Mouse (Mus musculus) thymus, postnatal 36 days (tissue): Measurements from ENCODE around the gene Fgfrl1.
"Not testable (repeated sequence)": the region's sequence is repeated elsewhere in the genome, so short reads cannot be mapped to it uniquely, and the experiment has no call there.

Experiments used
- DNase-seq, 2 experiments: peaks; one replicate each; pipeline ENCODE4 v3.0.0; 2022; ENCODE audit warnings: mixed read lengths in 2 of 2

Fgfrl1 gene

DNA sequence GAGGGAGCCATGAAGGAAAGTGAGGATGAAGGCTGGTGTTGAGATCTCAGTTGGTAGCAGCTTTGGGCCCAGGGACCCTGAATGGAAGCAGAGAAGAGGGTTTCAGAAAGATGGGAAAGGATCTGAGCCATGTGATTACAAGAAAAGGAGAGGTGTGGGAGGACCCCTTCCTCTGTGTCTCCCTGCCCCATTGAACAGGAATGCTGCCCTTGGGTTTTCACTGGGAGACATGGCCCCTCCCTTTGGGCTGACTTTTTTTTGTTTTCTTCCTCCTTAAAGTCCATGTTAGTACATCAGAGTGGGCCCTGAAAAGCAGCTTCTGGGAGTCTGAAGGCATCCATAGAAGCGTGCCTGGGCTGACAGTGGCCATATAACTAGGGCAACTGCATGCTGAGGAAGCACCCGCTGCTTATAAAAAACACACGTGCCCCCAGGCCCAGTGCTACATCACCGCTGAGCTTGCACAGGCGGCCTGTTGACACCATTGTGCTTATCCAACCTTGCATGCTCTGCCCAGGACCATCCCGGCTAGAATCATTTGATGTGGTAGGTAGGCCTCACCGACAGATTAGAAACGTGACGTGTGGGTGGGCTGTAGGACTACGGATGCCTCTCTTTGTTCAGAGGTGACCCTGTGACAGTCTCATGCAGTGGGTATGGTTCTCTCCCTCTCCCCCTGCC lies 9.3 kb downstream of the Fgfrl1 start:
- no peak for DNase-seq

DNA sequence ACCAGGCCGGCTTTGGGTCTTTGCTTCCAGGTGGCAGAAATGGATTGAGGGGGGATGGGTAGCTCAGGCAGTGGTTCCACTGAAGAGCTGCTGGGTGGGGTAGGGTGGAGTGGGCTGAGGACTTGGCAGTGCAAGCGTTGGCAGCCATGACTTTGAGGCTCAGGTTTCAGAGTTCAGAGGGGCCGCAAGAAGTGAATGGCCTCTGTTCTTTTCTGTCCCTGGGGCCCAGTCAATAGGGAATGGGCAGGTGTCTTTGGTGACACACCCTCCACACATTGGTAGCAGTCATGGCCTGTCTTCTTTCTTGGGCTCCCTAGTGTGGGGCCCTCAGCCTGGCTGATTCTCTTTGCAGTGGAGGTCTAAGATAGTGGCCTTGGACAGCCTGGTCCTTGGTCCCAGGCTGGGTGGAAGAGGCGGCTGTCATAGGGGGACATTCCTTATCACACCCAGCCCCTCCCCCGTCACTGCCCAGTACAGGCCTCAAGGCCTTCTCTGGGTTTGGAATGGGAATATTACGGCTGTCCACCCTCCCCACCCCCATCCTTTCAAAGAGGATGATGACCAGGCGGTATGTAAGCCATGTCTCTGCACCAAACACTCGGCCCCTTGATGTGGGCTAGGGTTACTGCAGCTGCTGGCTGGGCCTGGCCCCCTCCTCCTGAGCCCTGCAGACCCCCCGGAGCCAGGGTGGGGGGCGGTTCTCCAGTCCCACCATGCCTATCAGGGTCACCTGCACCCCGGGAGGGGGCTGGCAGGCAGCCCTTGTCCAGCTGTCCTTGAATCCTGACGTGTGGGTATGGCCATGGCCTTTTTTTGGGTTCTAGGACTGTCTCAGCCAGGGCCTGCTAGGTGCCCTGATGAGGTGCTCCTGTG lies 11.8 kb downstream of the Fgfrl1 start:
- DNase-seq, result peak in 1 of 2 experiments; percentile 6

DNA sequence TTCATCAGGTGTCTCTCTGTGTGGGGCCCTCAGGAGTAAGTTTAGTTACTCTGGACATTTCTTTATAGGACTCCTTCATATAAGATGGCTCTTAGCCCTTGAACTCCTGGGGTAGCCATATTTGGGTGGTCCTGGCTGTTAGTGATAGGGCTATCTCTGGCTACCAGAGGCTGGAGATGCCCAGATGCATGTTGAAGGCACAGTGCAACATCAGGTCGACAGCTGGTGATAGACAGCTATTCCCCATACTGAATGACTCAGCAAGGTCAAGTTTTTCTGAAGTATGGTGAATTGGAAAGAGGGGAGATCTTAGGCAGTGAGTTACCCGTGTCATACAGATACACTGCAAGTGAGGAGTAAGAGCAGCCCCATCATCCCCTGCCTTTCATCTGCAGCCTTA lies 15.6 kb downstream of the Fgfrl1 start:
- no peak for DNase-seq

DNA sequence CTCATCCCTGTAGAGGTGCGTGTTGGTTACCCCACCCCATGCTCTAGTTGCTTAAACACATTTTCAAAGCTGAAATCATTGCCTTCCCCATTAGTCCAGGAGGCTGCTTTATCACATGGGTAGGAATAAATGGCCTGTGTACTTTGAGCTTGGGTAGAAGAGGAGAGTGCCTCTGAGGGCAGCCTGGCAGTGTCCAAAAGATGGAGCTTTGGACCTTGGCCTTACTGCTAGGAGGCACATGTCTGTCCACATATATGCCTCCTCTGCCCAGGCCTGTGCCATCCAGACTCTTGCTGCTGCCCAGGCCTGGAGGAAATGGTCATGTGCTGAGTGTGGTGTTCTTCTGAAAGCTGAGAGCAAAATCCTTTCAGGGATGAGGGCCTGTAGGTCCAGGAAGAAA lies 16.2 kb downstream of the Fgfrl1 start:
- DNase-seq, result no peak

DNA sequence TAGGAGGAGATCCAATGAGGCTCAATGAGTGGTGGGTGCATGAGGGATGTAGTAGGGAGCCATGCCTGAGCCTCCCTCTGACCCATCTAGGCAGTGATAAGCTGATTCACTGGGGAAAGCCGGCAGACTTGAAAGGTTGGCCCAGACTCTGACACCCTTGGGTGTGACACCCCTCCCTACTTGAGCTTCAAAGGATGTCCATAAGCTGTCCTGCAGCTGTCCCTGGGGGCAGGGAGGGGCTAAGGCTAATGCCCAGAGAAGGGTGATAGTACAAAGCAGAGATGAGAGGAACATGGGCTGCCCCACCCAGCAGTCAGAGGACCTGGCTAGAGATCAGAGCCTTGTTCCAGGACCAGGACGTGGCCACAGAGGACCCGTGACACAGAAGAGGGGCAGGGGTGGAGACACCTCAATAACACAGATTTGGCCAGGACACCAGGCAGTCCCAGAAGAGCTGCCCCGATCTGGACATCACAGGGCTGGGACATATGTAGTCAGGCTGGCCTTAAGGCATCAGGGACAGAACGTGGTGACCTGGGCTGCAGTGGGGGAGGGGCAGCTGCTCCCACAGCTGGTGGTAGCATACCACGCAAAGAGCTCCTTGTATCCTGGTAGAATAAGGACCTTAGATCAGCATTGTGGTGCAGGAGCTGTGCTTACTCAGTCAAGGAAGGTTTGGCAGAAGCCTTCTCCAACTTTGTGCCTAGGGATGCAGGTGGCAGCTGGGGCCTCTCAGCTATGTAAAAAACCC lies 17.0 kb downstream of the Fgfrl1 start:
- DNase-seq, result no peak

GRCm38 (mm10) chr5:108711968-108712367 lies 19.8 kb downstream of the Fgfrl1 start:
- DNase-seq, result no peak

DNA sequence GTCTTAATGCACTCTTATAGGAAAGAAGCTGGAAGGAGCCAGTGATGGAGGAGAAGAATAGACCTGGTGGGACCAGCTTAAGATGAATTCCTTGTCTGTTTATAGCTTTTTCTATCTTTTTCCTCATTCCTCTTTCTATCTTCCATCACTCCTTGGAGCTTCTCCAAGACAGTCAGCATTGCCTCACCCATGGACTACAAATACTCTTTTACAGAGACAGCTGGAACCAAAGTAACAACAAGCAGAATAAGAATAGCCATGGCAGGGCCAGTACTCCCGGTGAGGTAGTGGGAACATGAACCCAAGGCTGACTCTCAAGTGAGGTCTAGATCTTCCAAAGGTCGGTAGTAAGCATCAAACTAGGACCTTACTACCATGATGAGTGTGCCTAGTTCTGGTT lies 20.9 kb downstream of the Fgfrl1 start:
- no peak for DNase-seq

DNA sequence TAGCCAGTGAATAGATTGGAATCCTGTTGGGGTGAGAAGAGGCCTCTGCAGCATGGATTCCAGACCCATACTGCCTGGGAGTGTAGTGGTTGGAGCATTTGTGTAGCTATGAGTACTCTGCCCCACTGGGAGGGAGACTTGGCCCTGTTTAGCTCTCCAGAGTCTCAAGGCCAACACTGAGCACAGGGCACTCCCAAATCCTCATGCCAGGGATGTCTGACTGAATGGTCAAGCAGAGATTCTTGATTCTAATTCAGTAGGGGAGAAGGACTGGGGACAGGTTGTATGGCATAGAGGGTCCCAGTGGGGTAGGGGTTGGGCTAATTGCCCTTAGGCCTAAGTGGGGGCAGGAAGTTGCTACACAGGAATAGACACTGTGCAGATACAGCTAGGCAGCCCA lies 21.5 kb downstream of the Fgfrl1 start:
- DNase-seq, result no peak

DNA sequence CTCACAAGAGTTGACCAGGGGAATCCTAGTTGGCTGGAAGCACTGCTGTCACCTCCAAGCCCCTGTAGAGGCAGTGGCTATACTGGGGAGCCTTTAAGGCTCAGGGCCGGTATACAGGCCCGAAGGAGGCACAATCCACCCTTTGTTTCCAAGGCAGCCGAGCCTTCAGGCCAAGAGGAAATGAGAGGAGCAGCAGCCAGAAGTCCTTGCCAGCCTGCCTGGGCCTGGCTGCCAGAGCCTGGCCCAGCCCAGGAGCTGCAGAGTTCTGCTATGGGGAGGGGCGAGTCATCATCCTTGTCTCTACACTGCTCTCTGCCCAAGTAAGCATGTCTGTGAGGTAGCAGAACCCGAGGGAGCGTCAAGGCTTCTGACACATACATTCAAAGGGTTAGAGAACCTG lies 22.0 kb downstream of the Fgfrl1 start:
- DNase-seq, result no peak

DNA sequence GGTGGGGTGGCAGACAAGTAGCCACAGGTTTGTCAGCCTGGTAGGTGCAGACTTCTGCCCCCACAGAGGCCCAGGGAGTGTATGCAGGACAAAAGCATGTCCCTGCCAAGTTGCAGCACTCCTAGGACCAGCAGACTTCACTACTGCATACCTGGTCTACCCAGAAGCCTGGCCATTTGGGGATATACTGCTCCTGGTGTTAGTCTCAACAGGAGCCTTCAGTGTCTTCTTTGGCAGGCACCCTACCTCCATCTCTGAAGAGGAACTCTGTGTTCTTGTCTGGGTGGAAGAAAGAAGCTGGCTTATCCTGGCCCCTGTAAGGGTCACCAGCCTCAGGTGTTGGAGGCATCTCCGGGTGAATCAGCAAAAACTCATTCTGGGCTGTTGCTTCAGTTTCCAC lies 23.8 kb downstream of the Fgfrl1 start:
- DNase-seq, result no peak

DNA sequence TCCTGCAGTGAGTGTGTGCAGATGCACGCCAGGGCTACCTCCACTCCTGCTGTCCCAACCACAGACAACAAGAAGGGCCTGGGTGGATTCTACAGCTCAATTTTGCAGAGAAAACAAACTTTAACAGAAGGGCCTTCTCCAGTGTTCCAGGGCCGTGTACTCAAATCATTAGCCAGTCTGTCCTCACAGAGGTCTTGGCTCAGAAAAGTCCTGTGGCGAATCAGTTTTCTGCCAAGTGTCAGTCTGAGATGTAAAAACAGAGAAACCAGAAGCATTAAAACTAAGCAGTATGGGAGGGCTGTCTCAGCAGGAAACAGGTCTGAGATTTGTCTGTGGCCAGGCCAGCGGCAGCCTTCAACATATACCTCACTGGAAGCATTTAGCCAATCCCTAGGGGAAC lies 25.9 kb downstream of the Fgfrl1 start:
- DNase-seq, result no peak

DNA sequence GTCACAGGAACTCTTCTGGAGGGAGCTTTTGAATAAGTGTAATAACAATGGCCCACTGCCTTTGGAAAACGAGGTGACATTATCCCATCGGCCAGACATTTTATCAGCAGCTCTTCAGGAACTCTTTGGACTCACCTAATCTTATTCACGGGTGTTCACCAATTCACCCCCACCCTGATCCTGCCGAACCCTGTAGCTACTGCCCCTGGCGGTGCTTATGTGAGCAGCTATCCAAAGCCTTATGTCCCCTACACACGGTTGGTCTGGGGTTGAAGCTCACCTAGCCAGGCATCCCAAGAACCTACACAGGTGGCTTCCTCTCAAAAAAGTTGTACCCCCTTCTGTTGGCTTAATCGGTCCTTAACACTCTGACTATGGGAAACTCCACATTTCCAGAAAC lies 27.6 kb downstream of the Fgfrl1 start:
- DNase-seq, result no peak

DNA sequence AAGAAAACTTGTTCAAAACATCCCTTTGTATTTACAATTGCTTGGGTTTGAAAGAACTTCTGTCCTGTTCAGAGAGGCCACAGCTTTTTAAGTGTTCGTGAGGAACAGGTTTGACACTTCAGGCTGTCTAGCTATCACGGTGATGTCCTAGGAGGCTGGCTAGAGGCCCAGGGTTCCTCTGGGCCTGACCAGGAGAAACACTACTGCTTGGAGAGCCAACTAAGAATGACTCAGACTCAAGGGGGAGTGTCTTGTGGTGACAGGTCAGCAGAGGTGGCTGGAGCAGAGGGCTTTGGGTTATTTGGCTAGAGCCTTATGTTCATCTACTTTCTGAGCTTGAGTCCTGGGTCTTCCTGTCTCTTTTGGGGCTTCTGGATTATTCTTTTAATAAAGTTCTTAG lies 31.8 kb downstream of the Fgfrl1 start:
- no peak for DNase-seq

- DNase-seq, result peak; percentile 40 to 53
These were observed 34.5 kb downstream of the Fgfrl1 start for GRCm38 (mm10) chr5:108726557-108727248.

DNA sequence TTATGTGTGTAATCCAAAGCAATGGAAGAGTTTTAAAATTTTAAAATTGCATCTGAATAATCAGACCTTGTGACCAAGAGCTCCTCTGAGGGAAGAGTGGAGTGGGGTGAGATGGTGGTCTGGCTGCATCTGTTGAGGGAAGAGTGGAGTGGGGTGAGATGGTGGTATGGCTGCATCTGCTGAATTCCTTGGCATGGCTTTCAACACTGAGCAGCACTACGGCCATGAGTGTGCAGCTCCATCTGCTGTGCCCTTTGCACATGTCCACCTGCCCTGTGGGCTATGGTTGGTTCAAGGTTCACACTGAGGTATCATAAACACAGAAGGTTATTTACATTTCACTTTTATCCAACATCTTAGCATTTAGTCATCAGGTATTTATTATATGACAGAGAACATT lies 35.2 kb downstream of the Fgfrl1 start:
- no peak for DNase-seq

- DNase-seq, result no peak
These were observed 49.7 kb downstream of the Fgfrl1 start for GRCm38 (mm10) chr5:108741844-108742243.

DNA sequence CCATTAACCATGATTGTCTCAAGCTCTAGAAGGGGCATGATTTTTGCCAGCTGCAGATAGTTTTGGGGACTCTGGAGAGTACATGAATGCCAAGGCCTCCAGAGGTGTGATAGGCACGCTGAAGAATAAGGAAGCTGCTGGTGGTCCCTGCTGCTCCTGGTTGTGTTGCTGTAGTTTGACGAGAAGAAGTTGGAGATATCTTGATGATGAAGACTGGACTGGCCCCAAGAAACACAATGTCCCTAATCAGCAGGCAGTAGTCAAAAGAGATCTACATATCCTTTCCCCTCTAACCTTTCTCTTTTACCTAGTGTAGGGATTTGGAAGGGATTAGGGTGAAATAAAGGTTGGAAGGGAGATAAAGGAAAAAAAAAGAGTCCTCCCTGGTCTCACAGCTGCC lies 50.4 kb downstream of the Fgfrl1 start:
- DNase-seq, result no peak

DNA sequence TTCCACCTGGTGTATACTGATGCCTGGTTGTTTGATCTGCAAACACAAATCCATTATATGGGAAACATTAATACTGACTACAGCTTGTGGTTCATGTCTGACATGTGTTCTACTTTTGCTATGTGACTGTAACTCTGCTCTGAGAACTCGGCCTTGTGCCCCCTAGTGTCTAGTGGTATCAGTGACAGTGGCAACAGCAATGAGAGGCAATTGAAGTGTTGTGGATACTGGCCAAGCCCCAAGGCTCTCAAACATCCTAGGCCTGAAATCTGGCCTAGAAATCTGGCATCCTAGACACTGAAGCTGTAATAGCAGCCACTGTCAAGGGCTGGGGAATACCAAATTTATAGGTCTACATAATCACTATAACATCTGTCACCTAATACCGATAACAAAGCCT lies 51.7 kb downstream of the Fgfrl1 start:
- no peak for DNase-seq

GRCm38 (mm10) chr5:108744629-108745028 lies 52.4 kb downstream of the Fgfrl1 start:
- DNase-seq, result no peak

GRCm38 (mm10) chr5:108750328-108751210 lies 58.4 kb downstream of the Fgfrl1 start:
- DNase-seq, result no peak

- DNase-seq, result not testable (repeated sequence)
These were observed 59.1 kb downstream of the Fgfrl1 start for GRCm38 (mm10) chr5:108751258-108751657.
